Mouse (Mus musculus): Measurements from ENCODE around the gene Mecom. TPM values are rescaled to one million over a fixed set of nuclear protein-coding genes. Genes with fewer than 3 reads are reported as not detected.

Gene Mecom
- polyA plus RNA-seq, 1 experiment from 2014 or later = 13.0 TPM

- no peak for DNase-seq (ENCODE audit: low spot score)
- no peak overlapping the region for H3K4me3 ChIP-seq (ENCODE audit: low read depth, low read length)
- H3K9ac ChIP-seq (ENCODE audit: low read depth, low read length) = no peak overlapping the region
- no peak overlapping the region for H3K27ac ChIP-seq (replicated peaks; ENCODE audit: low read depth, low read length)
- H3K36me3 ChIP-seq (ENCODE audit: control insufficient read depth, insufficient read depth, low read length) = no peaks in the 10 kb centered on the region
- no peaks in the 10 kb centered on the region for H3K9me3 ChIP-seq (ENCODE audit: control insufficient read depth, low read length)
- 67% methylated on average over 7 of the region's 7 CpGs for WGBS
- no peaks in the 10 kb centered on the region for H3K27me3 ChIP-seq (replicated peaks; ENCODE audit: control insufficient read depth, insufficient read depth, low read length)
- peaks cover 4% of the 10 kb centered on the region; the same call in 1 of the 2 replicates for H3K4me1 ChIP-seq (ENCODE audit: control insufficient read depth, insufficient read depth, low read length)
- no peak overlapping the region for H3K4me2 ChIP-seq (ENCODE audit: low read depth, low read length)
- no peak for ATAC-seq (ENCODE audit: low read depth)
Observed at GRCm38 (mm10) chr3:30092481-30092880, 455.3 kb downstream of the Mecom start.

GRCm38 (mm10) chr3:30091860-30092259, 455.9 kb downstream of the Mecom start:
- H3K4me3 ChIP-seq (ENCODE audit: low read depth, low read length) = no peak overlapping the region
- no peak overlapping the region for H3K9ac ChIP-seq (ENCODE audit: low read depth, low read length)
- no peaks in the 10 kb centered on the region for H3K4me1 ChIP-seq (ENCODE audit: control insufficient read depth, insufficient read depth, low read length)
- DNase-seq (ENCODE audit: low spot score) = no peak
- H3K4me2 ChIP-seq (ENCODE audit: low read depth, low read length) = no peak overlapping the region
- 62% methylated on average over 3 of the region's 3 CpGs for WGBS
- no peaks in the 10 kb centered on the region for H3K36me3 ChIP-seq (ENCODE audit: control insufficient read depth, insufficient read depth, low read length)
- H3K27me3 ChIP-seq (replicated peaks; ENCODE audit: control insufficient read depth, insufficient read depth, low read length) = no peaks in the 10 kb centered on the region
- no peak overlapping the region for H3K27ac ChIP-seq (replicated peaks; ENCODE audit: low read depth, low read length)
- no peak for ATAC-seq (ENCODE audit: low read depth)
- H3K9me3 ChIP-seq (ENCODE audit: control insufficient read depth, low read length) = no peaks in the 10 kb centered on the region

GRCm38 (mm10) chr3:30091401-30091800, 456.4 kb downstream of the Mecom start:
- 77% methylated on average over 1 of the region's 1 CpGs for WGBS
- H3K36me3 ChIP-seq (ENCODE audit: control insufficient read depth, insufficient read depth, low read length) = no peaks in the 10 kb centered on the region
- no peaks in the 10 kb centered on the region for H3K27me3 ChIP-seq (replicated peaks; ENCODE audit: control insufficient read depth, insufficient read depth, low read length)
- no peak overlapping the region for H3K27ac ChIP-seq (replicated peaks; ENCODE audit: low read depth, low read length)
- no peaks in the 10 kb centered on the region for H3K4me1 ChIP-seq (ENCODE audit: control insufficient read depth, insufficient read depth, low read length)
- no peak overlapping the region for H3K9ac ChIP-seq (ENCODE audit: low read depth, low read length)
- ATAC-seq (ENCODE audit: low read depth) (no peak), DNase-seq (ENCODE audit: low spot score) (no peak)
- no peaks in the 10 kb centered on the region for H3K9me3 ChIP-seq (ENCODE audit: control insufficient read depth, low read length)
- no peak overlapping the region for H3K4me2 ChIP-seq (ENCODE audit: low read depth, low read length)
- H3K4me3 ChIP-seq (ENCODE audit: low read depth, low read length) = no peak overlapping the region

- Histone ChIP-seq H3K27me3 (replicated peaks; ENCODE audit: control insufficient read depth, insufficient read depth, low read length) (no peaks in the 10 kb centered on the region), H3K4me2 (ENCODE audit: low read depth, low read length) (no peak overlapping the region), H3K9ac (ENCODE audit: low read depth, low read length) (no peak overlapping the region), H3K36me3 (ENCODE audit: control insufficient read depth, insufficient read depth, low read length) (no peaks in the 10 kb centered on the region), H3K4me3 (ENCODE audit: low read depth, low read length) (no peak overlapping the region), H3K4me1 (ENCODE audit: control insufficient read depth, insufficient read depth, low read length) (no peaks in the 10 kb centered on the region), H3K9me3 (ENCODE audit: control insufficient read depth, low read length) (no peaks in the 10 kb centered on the region), H3K27ac (replicated peaks; ENCODE audit: low read depth, low read length) (no peak overlapping the region)
- DNase-seq (ENCODE audit: low spot score) = no peak
- no peak for ATAC-seq (ENCODE audit: low read depth)
- 62% methylated on average over 6 of the region's 6 CpGs for WGBS
Observed at GRCm38 (mm10) chr3:30086139-30086538, 461.7 kb downstream of the Mecom start.

GRCm38 (mm10) chr3:30083842-30084241, 464.0 kb downstream of the Mecom start:
- H3K4me2 ChIP-seq (ENCODE audit: low read depth, low read length) = no peak overlapping the region
- H3K4me3 ChIP-seq (ENCODE audit: low read depth, low read length) = no peak overlapping the region
- H3K27me3 ChIP-seq (replicated peaks; ENCODE audit: control insufficient read depth, insufficient read depth, low read length) = no peaks in the 10 kb centered on the region
- H3K9me3 ChIP-seq (ENCODE audit: control insufficient read depth, low read length) = no peaks in the 10 kb centered on the region
- ATAC-seq (ENCODE audit: low read depth) (no peak), DNase-seq (ENCODE audit: low spot score) (no peak)
- 69% methylated on average over 1 of the region's 1 CpGs for WGBS
- H3K36me3 ChIP-seq (ENCODE audit: control insufficient read depth, insufficient read depth, low read length) = no peaks in the 10 kb centered on the region
- H3K9ac ChIP-seq (ENCODE audit: low read depth, low read length) = no peak overlapping the region
- no peaks in the 10 kb centered on the region for H3K4me1 ChIP-seq (ENCODE audit: control insufficient read depth, insufficient read depth, low read length)
- no peak overlapping the region for H3K27ac ChIP-seq (replicated peaks; ENCODE audit: low read depth, low read length)

- Histone ChIP-seq H3K27ac (replicated peaks; ENCODE audit: low read depth, low read length) (no peak overlapping the region), H3K9ac (ENCODE audit: low read depth, low read length) (no peak overlapping the region), H3K4me1 (ENCODE audit: control insufficient read depth, insufficient read depth, low read length) (no peaks in the 10 kb centered on the region), H3K4me3 (ENCODE audit: low read depth, low read length) (no peak overlapping the region), H3K4me2 (ENCODE audit: low read depth, low read length) (no peak overlapping the region), H3K36me3 (ENCODE audit: control insufficient read depth, insufficient read depth, low read length) (no peaks in the 10 kb centered on the region), H3K27me3 (replicated peaks; ENCODE audit: control insufficient read depth, insufficient read depth, low read length) (no peaks in the 10 kb centered on the region), H3K9me3 (ENCODE audit: control insufficient read depth, low read length) (no peaks in the 10 kb centered on the region)
- WGBS = 78% methylated on average over 9 of the region's 9 CpGs
- ATAC-seq (ENCODE audit: low read depth) (no peak), DNase-seq (ENCODE audit: low spot score) (no peak)
Observed at GRCm38 (mm10) chr3:30083268-30083667, 464.5 kb downstream of the Mecom start.

- Histone ChIP-seq H3K9me3 (ENCODE audit: control insufficient read depth, low read length) (no peaks in the 10 kb centered on the region), H3K36me3 (ENCODE audit: control insufficient read depth, insufficient read depth, low read length) (no peaks in the 10 kb centered on the region), H3K27me3 (replicated peaks; ENCODE audit: control insufficient read depth, insufficient read depth, low read length) (no peaks in the 10 kb centered on the region), H3K4me1 (ENCODE audit: control insufficient read depth, insufficient read depth, low read length) (no peaks in the 10 kb centered on the region), H3K27ac (replicated peaks; ENCODE audit: low read depth, low read length) (no peak overlapping the region), H3K4me3 (ENCODE audit: low read depth, low read length) (no peak overlapping the region), H3K4me2 (ENCODE audit: low read depth, low read length) (no peak overlapping the region), H3K9ac (ENCODE audit: low read depth, low read length) (no peak overlapping the region)
- DNase-seq (ENCODE audit: low spot score) = no peak
- 66% methylated on average over 7 of the region's 7 CpGs for WGBS
- no peak for ATAC-seq (ENCODE audit: low read depth)
Observed at GRCm38 (mm10) chr3:30080827-30081226, 467.0 kb downstream of the Mecom start.

- no peaks in the 10 kb centered on the region for H3K36me3 ChIP-seq (ENCODE audit: control insufficient read depth, insufficient read depth, low read length)
- no peaks in the 10 kb centered on the region for H3K9me3 ChIP-seq (ENCODE audit: control insufficient read depth, low read length)
- DNase-seq (ENCODE audit: low spot score) (no peak), ATAC-seq (ENCODE audit: low read depth) (no peak)
- no peak overlapping the region for H3K4me3 ChIP-seq (ENCODE audit: low read depth, low read length)
- no peak overlapping the region for H3K4me2 ChIP-seq (ENCODE audit: low read depth, low read length)
- H3K27me3 ChIP-seq (replicated peaks; ENCODE audit: control insufficient read depth, insufficient read depth, low read length) = no peaks in the 10 kb centered on the region
- no peaks in the 10 kb centered on the region for H3K4me1 ChIP-seq (ENCODE audit: control insufficient read depth, insufficient read depth, low read length)
- no peak overlapping the region for H3K27ac ChIP-seq (replicated peaks; ENCODE audit: low read depth, low read length)
- no peak overlapping the region for H3K9ac ChIP-seq (ENCODE audit: low read depth, low read length)
- whole genome bisulfite sequencing = 91% methylated on average over 7 of the region's 7 CpGs
Observed at GRCm38 (mm10) chr3:30076522-30076921, 471.3 kb downstream of the Mecom start.

GRCm38 (mm10) chr3:30071271-30071670, 476.5 kb downstream of the Mecom start:
- no peaks in the 10 kb centered on the region for H3K36me3 ChIP-seq (ENCODE audit: control insufficient read depth, insufficient read depth, low read length)
- H3K9ac ChIP-seq (ENCODE audit: low read depth, low read length) = no peak overlapping the region
- ATAC-seq (ENCODE audit: low read depth) = no peak

More at GRCm38 (mm10) chr3:30071271-30071670, 476.5 kb downstream of the Mecom start:
- no peaks in the 10 kb centered on the region for H3K27me3 ChIP-seq (replicated peaks; ENCODE audit: control insufficient read depth, insufficient read depth, low read length)
- no peak for DNase-seq (ENCODE audit: low spot score)
- H3K27ac ChIP-seq (replicated peaks; ENCODE audit: low read depth, low read length) = no peak overlapping the region
- no peak overlapping the region for H3K4me2 ChIP-seq (ENCODE audit: low read depth, low read length)
- H3K4me3 ChIP-seq (ENCODE audit: low read depth, low read length) = no peak overlapping the region
- H3K9me3 ChIP-seq (ENCODE audit: control insufficient read depth, low read length) = no peaks in the 10 kb centered on the region
- no peaks in the 10 kb centered on the region for H3K4me1 ChIP-seq (ENCODE audit: control insufficient read depth, insufficient read depth, low read length)

Data from embryonic facial prominence, embryonic 14.5 days (tissue).